Mouse (Mus musculus) CH12.LX (cell line): Measurements from ENCODE around the gene Tada1.

ENCODE experiments used
- CTCF ChIP-seq, 2 experiments: IDR thresholded peaks in 1 of 2; conservative IDR thresholded peaks in 1 of 2; 2 replicates each; pipeline ENCODE4 v1.5.1; 2011 to 2012; ENCODE audit warnings: low read depth in 2 of 2, low read length in 2 of 2, improper control_type of control experiment in 1 of 2, inconsistent platforms in 1 of 2, mild to moderate bottlenecking in 1 of 2, moderate library complexity in 1 of 2
- ELF1 ChIP-seq: IDR thresholded peaks from 2 replicates; pipeline ENCODE4 v1.6.1; 2014; ENCODE audit warnings: low read depth, mild to moderate bottlenecking, inconsistent platforms, low read length, improper control_type of control experiment
- ETS1 ChIP-seq: conservative IDR thresholded peaks from 2 replicates; pipeline ENCODE4 v1.6.1; 2012; ENCODE audit warnings: low read depth, mild to moderate bottlenecking, inconsistent platforms, low read length, improper control_type of control experiment, moderate library complexity
- KAT2A ChIP-seq: IDR thresholded peaks from 2 replicates; pipeline ENCODE4 v1.6.1; 2012; ENCODE audit warnings: low read length, improper control_type of control experiment, inconsistent platforms; ENCODE audit not compliant: insufficient replicate concordance
- MAX ChIP-seq: IDR thresholded peaks from 2 replicates; pipeline ENCODE4 v1.6.1; 2011; ENCODE audit warnings: low read length, improper control_type of control experiment
- MAZ ChIP-seq: IDR thresholded peaks from 2 replicates; pipeline ENCODE4 v1.6.1; 2012; ENCODE audit warnings: low read depth, mild to moderate bottlenecking, inconsistent platforms, low read length, improper control_type of control experiment, moderate library complexity
- MYC ChIP-seq: IDR thresholded peaks from 2 replicates; pipeline ENCODE4 v1.6.1; 2011; ENCODE audit warnings: low read depth, mild to moderate bottlenecking, improper control_type of control experiment, low read length
- NRF1 ChIP-seq: IDR thresholded peaks from 2 replicates; pipeline ENCODE4 v1.6.1; 2014; ENCODE audit warnings: low read depth, mild to moderate bottlenecking, inconsistent platforms, low read length, improper control_type of control experiment, moderate library complexity
- POLR2A ChIP-seq: IDR thresholded peaks from 2 replicates; pipeline ENCODE4 v1.6.1; 2011; ENCODE audit warnings: low read depth, mild to moderate bottlenecking, improper control_type of control experiment, low read length
- RAD21 ChIP-seq: IDR thresholded peaks from 2 replicates; pipeline ENCODE4 v1.6.1; 2011; ENCODE audit warnings: low read depth, mild to moderate bottlenecking, low read length, improper control_type of control experiment, moderate library complexity
- RCOR1 ChIP-seq: conservative IDR thresholded peaks from 2 replicates; pipeline ENCODE4 v1.6.1; 2012; ENCODE audit warnings: low read depth, mild to moderate bottlenecking, inconsistent platforms, low read length, improper control_type of control experiment

DNA sequence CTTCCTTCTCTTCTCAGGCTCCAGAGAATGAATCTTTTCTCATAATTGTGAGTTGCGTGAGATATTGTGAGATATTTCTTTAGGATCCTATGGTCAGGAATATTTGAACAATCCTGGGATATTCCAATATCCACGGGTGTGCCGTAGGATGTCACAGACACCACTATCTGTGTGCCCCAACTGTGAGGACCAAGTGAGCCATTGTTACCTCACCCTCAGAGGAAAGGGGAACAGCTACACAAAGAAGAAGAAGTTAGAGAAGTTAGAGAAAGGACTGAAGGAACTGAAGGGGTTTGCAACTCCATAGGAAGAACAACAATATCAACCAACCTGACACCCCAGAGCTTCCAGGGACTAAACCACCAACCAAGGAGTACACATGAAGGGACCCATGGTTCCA lies 63.1 kb downstream of the Tada1 start:
- TF ChIP-seq RCOR1 (no peak), CTCF (conservative IDR thresholded peaks at IDR 0.05 in 1 of 2, IDR thresholded peaks at IDR 0.05 in 1 of 2; ENCODE audit: low read depth in 2 of 2, low read length in 2 of 2) (no peak), NRF1 (no peak), MAX (no peak), ELF1 (no peak), RAD21 (no peak), POLR2A (no peak), MAZ (no peak), MYC (no peak), KAT2A (no peak), ETS1 (no peak)
